Mouse (Mus musculus): ENCODE data around the gene Fastkd1. TPM values are rescaled to one million over a fixed set of nuclear protein-coding genes. Genes with fewer than 3 reads are reported as not detected.
"Not testable (repeated sequence)": the region's sequence is repeated elsewhere in the genome, so short reads cannot be mapped to it uniquely, and the experiment has no call there.

Gene Fastkd1
- polyA plus RNA-seq, 1 experiment from 2014 or later: 14.4 TPM

- Histone ChIP-seq H3K4me2 (no peak overlapping the region), H3K27me3 (no peaks in the 10 kb centered on the region), H3K9me3 (peaks cover 4% of the 10 kb centered on the region; the same call in 1 of the 2 replicates), H3K4me1 (replicated peaks) (no peaks in the 10 kb centered on the region), H3K4me3 (no peak overlapping the region), H3K27ac (replicated peaks) (no peak overlapping the region), H3K36me3 (peaks cover 79% of the 10 kb centered on the region), H3K9ac (no peak overlapping the region)
- ATAC-seq (ENCODE audit: low read depth): no peak
- WGBS: 93% methylated on average over 11 of the region's 11 CpGs
Observed at GRCm38 (mm10) chr2:69693501-69693900, 19.8 kb downstream of the Fastkd1 start.

GRCm38 (mm10) chr2:69690843-69691242, 22.5 kb downstream of the Fastkd1 start:
- 95% methylated on average over 6 of the region's 6 CpGs for WGBS
- no peak for ATAC-seq (ENCODE audit: low read depth)
- H3K4me3 ChIP-seq: no peak overlapping the region

DNA sequence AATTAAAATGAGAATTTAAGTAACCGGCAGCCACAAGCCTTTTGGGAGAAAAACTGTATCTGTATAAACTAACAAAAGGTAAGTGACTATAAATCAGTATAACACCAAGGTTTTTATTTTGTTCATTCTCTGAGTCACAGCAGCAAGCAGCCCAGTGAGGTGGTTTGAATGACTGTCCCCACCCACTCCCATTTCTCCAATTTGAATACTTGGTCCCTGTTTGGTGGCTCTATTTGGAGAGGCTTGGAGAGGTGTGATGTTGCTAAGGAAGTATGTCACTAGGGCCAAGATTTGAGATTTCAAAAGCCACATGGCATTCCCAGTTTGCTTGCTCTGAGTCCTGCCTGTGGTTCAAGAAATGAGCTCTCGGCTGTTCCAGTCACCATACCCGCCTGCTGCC, 23.1 kb downstream of the Fastkd1 start:
- Histone ChIP-seq H3K4me1 (replicated peaks) (no peaks in the 10 kb centered on the region), H3K4me3 (no peak overlapping the region), H3K9me3 (0 out of 2 replicates have a peak, but pooled peaks cover 3% of the 10 kb centered on the region), H3K27ac (replicated peaks) (no peak overlapping the region), H3K4me2 (no peak overlapping the region), H3K9ac (no peak overlapping the region), H3K36me3 (peaks cover 80% of the 10 kb centered on the region), H3K27me3 (no peaks in the 10 kb centered on the region)
- 98% methylated on average over 3 of the region's 3 CpGs for WGBS
- ATAC-seq (ENCODE audit: low read depth): no peak

More at GRCm38 (mm10) chr2:69690843-69691242, 22.5 kb downstream of the Fastkd1 start:
- Histone ChIP-seq H3K27me3 (no peaks in the 10 kb centered on the region), H3K4me2 (no peak overlapping the region), H3K4me1 (replicated peaks) (no peaks in the 10 kb centered on the region), H3K9me3 (0 out of 2 replicates have a peak, but pooled peaks cover 3% of the 10 kb centered on the region), H3K36me3 (peaks cover 77% of the 10 kb centered on the region), H3K27ac (replicated peaks) (no peak overlapping the region), H3K9ac (no peak overlapping the region)

GRCm38 (mm10) chr2:69684488-69684887, 28.8 kb downstream of the Fastkd1 start:
- Histone ChIP-seq H3K9ac (no peak overlapping the region), H3K36me3 (peaks cover 42% of the 10 kb centered on the region), H3K27me3 (no peaks in the 10 kb centered on the region), H3K4me1 (replicated peaks) (peaks cover 14% of the 10 kb centered on the region), H3K4me3 (no peak overlapping the region), H3K27ac (replicated peaks) (no peak overlapping the region), H3K4me2 (no peak overlapping the region), H3K9me3 (no peaks in the 10 kb centered on the region)
- ATAC-seq (ENCODE audit: low read depth): no peak
- WGBS: 96% methylated on average over 3 of the region's 3 CpGs

GRCm38 (mm10) chr2:69683036-69683805, 30.1 kb downstream of the Fastkd1 start:
- H3K9me3 ChIP-seq: no peaks in the 10 kb centered on the region
- H3K36me3 ChIP-seq: peaks cover 35% of the 10 kb centered on the region
- ATAC-seq (ENCODE audit: low read depth): no peak
- H3K4me2 ChIP-seq: peak overlapping the region; percentile 36
- WGBS: 23% methylated on average over 13 of the region's 13 CpGs
- 0 out of 2 replicates have a peak overlapping the region, but pooled peaks have one; percentile 18 for H3K27ac ChIP-seq (replicated peaks)
- no peak overlapping the region for H3K4me3 ChIP-seq
- H3K27me3 ChIP-seq: no peaks in the 10 kb centered on the region
- peaks cover 14% of the 10 kb centered on the region for H3K4me1 ChIP-seq (replicated peaks)
- H3K9ac ChIP-seq: no peak overlapping the region

GRCm38 (mm10) chr2:69681931-69682330, 31.4 kb downstream of the Fastkd1 start:
- Histone ChIP-seq H3K36me3 (peaks cover 23% of the 10 kb centered on the region), H3K4me1 (replicated peaks) (peaks cover 14% of the 10 kb centered on the region), H3K9me3 (no peaks in the 10 kb centered on the region), H3K27me3 (no peaks in the 10 kb centered on the region), H3K4me3 (no peak overlapping the region), H3K27ac (replicated peaks) (no peak overlapping the region), H3K9ac (no peak overlapping the region), H3K4me2 (no peak overlapping the region)
- ATAC-seq (ENCODE audit: low read depth): no peak
- 89% methylated on average over 4 of the region's 4 CpGs for WGBS

DNA sequence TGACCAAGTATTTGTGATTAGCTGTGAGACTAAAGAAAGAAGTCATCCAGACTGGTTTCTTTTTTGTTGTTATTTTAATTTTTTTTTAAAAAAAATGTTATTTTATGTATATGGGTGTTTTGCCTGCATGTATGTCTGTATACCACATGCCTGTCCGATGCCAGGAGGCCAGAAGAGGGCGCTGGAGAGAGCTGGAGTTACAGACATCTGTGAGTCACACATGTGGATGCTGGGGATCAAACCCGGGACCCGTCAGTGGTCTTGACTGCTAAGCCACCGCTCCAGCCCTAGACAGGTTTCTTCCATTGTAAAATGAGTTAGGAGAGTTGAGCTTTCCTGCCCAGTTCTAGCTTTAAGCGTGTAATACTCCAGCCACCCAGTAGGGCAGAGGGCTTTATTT, 33.3 kb downstream of the Fastkd1 start:
- Histone ChIP-seq H3K27ac (replicated peaks) (no peak overlapping the region), H3K36me3 (peaks cover 10% of the 10 kb centered on the region; the same call in 1 of the 2 replicates), H3K4me3 (no peak overlapping the region), H3K4me2 (no peak overlapping the region), H3K9ac (no peak overlapping the region), H3K9me3 (no peaks in the 10 kb centered on the region), H3K27me3 (no peaks in the 10 kb centered on the region), H3K4me1 (replicated peaks) (peaks cover 14% of the 10 kb centered on the region)
- 56% methylated on average over 6 of the region's 6 CpGs for WGBS
- ATAC-seq (ENCODE audit: low read depth): no peak

DNA sequence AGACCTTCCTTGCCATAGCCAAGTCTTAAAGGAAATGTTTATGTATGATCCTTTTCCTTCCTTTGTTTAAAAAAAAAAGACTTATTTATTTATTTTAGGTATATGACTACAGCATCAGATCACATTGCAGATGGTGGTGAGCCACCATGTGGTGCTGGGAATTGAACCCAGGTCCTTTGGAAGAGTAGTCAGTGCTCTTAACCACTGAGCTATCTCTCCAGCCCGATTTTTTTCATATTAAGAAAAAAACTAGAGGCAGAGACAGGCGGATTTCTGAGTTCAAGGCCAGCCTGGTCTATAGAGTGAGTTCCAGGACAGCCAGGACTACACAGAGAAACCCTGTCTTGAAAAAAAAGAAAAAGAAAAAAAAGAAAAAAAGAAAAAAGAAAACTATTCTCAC, 36.1 kb downstream of the Fastkd1 start:
- H3K4me2 ChIP-seq; H3K9ac ChIP-seq; H3K27me3 ChIP-seq; H3K4me1 ChIP-seq (replicated peaks); ATAC-seq (ENCODE audit: low read depth); H3K9me3 ChIP-seq; H3K4me3 ChIP-seq; H3K36me3 ChIP-seq; H3K27ac ChIP-seq (replicated peaks): not testable (repeated sequence)
- WGBS: 89% methylated on average over 2 of the region's 2 CpGs

DNA sequence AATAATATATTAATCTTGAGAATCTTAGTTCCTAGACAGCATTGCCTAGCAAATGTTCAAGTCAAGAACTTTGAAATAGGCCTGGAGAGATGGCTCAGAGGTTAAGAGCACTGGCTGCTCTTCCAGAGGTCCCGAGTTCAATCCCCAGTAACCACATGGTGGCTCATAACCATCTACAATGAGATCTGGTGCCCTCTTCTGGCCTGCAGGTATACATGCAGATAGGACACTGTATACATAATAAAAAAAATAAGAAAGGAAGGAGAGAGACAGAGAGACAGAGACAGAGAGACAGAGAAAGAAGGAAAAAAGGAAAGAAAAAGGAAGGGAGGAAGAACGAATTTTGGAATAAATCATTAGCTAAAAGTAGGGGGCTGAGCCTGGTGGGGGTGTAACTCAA, 36.6 kb downstream of the Fastkd1 start:
- ATAC-seq (ENCODE audit: low read depth): no peak
- Histone ChIP-seq H3K4me2 (no peak overlapping the region), H3K4me1 (replicated peaks) (no peaks in the 10 kb centered on the region), H3K27ac (replicated peaks) (no peak overlapping the region), H3K36me3 (peaks cover 5% of the 10 kb centered on the region; the same call in 1 of the 2 replicates), H3K9me3 (no peaks in the 10 kb centered on the region), H3K4me3 (no peak overlapping the region), H3K27me3 (no peaks in the 10 kb centered on the region), H3K9ac (no peak overlapping the region)
- 65% methylated on average over 2 of the region's 2 CpGs for WGBS

DNA sequence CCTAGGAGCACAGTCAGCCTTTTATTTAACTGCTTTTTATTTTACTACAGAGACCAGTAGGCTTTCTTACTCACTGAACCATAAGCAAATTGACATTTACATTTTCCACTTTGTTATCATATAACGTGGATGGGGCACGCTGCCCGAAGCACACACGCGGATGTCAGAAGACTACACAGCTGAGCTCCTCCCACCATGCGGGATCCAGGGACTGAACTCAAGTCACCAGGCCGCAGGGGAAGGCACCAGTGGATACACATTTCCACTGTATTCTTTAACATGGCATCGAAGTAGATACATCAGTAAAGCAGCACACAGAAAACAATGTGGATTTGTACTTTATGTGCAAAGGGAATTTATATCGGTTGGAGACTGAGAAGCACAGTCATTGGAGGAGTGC, 38.0 kb downstream of the Fastkd1 start:
- Histone ChIP-seq H3K27ac (replicated peaks) (no peak overlapping the region), H3K4me3 (no peak overlapping the region), H3K36me3 (peaks cover 7% of the 10 kb centered on the region), H3K4me1 (replicated peaks) (no peaks in the 10 kb centered on the region), H3K9ac (no peak overlapping the region), H3K9me3 (no peaks in the 10 kb centered on the region), H3K27me3 (no peaks in the 10 kb centered on the region), H3K4me2 (no peak overlapping the region)
- no peak for ATAC-seq (ENCODE audit: low read depth)
- 74% methylated on average over 9 of the region's 9 CpGs for WGBS

- Histone ChIP-seq H3K4me3 (no peak overlapping the region), H3K9me3 (no peaks in the 10 kb centered on the region), H3K4me2 (no peak overlapping the region), H3K27ac (replicated peaks) (no peak overlapping the region), H3K27me3 (no peaks in the 10 kb centered on the region), H3K36me3 (peaks cover 8% of the 10 kb centered on the region), H3K4me1 (replicated peaks) (no peaks in the 10 kb centered on the region), H3K9ac (no peak overlapping the region)
- ATAC-seq (ENCODE audit: low read depth): no peak
- 77% methylated on average over 5 of the region's 5 CpGs for WGBS
Observed at GRCm38 (mm10) chr2:69673723-69674122, 39.6 kb downstream of the Fastkd1 start.

GRCm38 (mm10) chr2:69669853-69670252, 43.5 kb downstream of the Fastkd1 start, which contains the start of gene Klhl41:
Gene Klhl41 (plus strand): TSS chr2:69670120.
- WGBS: 86% methylated on average over 9 of the region's 9 CpGs

GRCm38 (mm10) chr2:69668414-69668813, 44.9 kb downstream of the Fastkd1 start:
- Histone ChIP-seq H3K27ac (replicated peaks) (no peak overlapping the region), H3K9me3 (no peaks in the 10 kb centered on the region), H3K4me1 (replicated peaks) (no peaks in the 10 kb centered on the region), H3K9ac (no peak overlapping the region), H3K4me3 (no peak overlapping the region), H3K27me3 (no peaks in the 10 kb centered on the region), H3K4me2 (no peak overlapping the region), H3K36me3 (peaks cover 33% of the 10 kb centered on the region)
- ATAC-seq (ENCODE audit: low read depth): no peak
- WGBS: 73% methylated on average over 6 of the region's 6 CpGs

More at GRCm38 (mm10) chr2:69669853-69670252, 43.5 kb downstream of the Fastkd1 start, which contains the start of gene Klhl41:
- ATAC-seq (ENCODE audit: low read depth): no peak
- Histone ChIP-seq H3K4me1 (replicated peaks) (no peaks in the 10 kb centered on the region), H3K9me3 (no peaks in the 10 kb centered on the region), H3K36me3 (peaks cover 22% of the 10 kb centered on the region), H3K9ac (no peak within 1 kb of the TSS), H3K27me3 (no peaks in the 10 kb centered on the region), H3K4me2 (no peak within 1 kb of the TSS), H3K4me3 (no peak within 1 kb of the TSS), H3K27ac (replicated peaks) (no peak within 1 kb of the TSS)

Data from neural tube, embryonic 13.5 days (tissue).